Mouse (Mus musculus): Measurements from ENCODE around the gene Nwd2. TPM values are rescaled to one million over a fixed set of nuclear protein-coding genes. Genes with fewer than 3 reads are reported as not detected.

Gene Nwd2
- polyA plus RNA-seq (2015; fragmentation: Nextera tagmentation; extraction: Ambion mirVana): 0.38 and 0.40 TPM in 2 replicates

GRCm38 (mm10) chr5:63649070-63649532 lies at the start of gene Nwd2:
Gene Nwd2, plus strand, starts transcription at chr5:63649102.

DNA sequence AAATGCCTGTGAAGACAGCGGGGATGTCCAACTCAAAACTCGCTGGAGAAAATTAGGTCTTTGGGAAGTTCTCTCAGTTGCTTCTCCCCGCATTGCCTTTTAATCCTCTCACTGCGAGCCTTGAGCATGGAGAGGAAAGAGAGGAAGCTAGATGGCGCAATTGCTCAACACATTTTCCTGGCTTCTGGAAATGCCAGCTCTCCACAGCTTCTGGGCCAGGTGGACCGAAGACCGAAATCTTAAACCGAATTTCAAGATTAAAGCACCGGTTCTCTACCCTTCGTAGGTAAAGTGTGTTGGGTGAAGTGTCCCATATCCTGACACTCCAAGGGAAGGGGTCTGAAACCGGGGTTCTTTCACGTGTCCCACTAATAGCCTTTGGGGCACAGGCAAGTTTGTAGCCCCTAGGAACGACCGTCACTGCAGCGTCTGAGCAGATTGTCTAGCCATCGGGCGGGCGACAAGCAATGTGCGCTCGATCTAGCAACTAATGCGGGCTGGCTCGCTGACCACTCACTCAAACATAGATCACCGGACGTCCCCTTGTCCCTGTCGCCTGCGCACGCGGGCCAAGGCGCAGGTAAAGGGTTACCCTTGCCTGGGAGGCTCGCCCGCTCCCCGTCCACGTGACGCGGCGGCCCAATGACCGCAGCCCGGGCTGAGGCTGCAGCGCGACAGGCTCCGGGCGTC lies 163.1 kb downstream of the Nwd2 start, which contains the start of gene 0610040J01Rik:
Gene 0610040J01Rik, plus strand, starts transcription at position 545 of the 690 bp plus-strand sequence.

Other genes starting within 250 kb of the Nwd2 start
- 4.0 and 4.8 TPM in 2 replicates for gene 0610040J01Rik, start 163.3 kb downstream of the Nwd2 start, polyA plus RNA-seq (2015; fragmentation: Nextera tagmentation; extraction: Ambion mirVana)

Data from adrenal gland, postnatal 0 days (tissue).